Mouse (Mus musculus) right cerebral cortex, postnatal 25 days (tissue): Measurements from ENCODE around the gene Gm960.

ENCODE experiments used
- DNase-seq: peaks from one replicate; pipeline ENCODE4 v3.0.0; 2022

The Gm960 gene

DNA sequence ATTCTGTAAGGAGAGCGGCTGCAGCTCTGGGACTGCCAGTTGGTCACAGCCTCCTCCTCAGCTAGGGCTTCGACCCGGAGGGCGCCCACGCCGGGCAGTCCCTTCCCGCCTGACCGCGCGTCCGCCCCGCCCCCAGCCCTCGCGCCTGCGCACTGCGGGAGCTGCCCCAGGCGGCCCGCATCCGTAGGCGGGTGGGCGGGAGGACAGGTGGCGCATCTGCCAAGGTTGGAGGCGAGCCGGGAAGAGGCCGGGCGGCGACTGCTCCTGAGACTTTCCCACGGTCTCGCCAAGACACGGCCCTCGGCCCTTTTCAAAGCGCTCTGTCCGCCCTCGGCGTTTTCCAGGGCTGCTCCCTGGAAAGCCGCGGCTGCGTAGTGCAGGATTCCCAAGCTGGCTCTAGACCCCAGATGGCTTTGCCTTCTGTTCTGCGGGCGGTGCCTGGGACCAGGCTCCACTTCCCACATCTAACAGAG, at the start of gene Gm960:
Gm960 (minus strand) TSS at position 464 of the 473 bp plus-strand sequence.
- peak; percentile 89 for DNase-seq

DNA sequence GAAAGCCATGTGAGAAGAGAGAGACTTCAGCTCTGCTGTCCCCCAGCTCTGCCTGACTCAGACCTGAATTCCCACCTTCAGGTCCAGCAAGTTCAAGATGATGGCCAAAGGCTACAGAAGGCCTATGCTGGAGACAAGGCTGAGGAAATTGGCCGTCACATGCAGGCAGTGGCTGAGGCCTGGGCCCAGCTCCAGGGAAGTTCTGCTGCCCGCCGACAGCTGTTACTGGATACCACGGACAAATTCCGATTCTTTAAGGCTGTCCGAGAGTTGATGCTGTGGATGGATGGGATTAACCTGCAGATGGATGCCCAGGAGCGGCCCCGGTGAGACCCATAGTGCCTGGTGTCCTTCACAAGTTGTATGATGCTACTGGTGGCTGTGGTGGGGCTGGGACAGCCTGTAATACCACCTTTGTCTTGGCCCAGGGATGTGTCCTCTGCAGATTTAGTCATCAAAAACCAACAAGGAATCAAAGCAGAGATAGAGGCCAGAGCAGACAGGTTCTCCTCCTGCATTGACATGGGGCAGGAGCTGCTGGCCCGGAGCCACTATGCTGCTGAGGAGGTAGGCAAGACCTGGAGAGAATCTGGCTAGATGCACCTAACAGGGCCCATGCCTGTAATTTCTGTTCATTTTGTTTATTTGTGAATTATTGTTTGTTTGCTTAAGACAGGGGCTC, 49.3 kb upstream of the Gm960 start:
- DNase-seq, result no peak

- peak; percentile 15 for DNase-seq
These were observed 48.1 kb upstream of the Gm960 start for GRCm38 (mm10) chr19:4746611-4747010.

DNA sequence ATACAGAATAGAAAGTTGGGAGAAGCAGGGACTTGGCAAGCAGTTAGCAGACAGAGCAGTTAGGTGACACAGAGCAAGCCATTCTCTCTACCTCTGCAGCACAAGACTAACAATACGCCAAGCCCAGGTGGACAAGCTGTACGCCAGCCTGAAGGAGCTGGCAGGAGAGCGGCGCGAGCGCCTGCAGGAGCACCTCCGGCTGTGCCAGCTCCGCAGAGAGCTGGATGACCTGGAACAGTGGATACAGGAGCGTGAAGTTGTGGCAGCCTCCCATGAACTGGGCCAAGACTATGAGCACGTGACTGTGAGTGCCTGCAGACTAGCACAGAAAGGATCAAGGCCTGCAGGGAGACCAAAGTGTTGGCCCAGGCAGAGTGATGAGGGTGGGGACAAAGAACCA, 47.2 kb upstream of the Gm960 start:
- peak; percentile 7 for DNase-seq

GRCm38 (mm10) chr19:4745057-4745456, 46.6 kb upstream of the Gm960 start:
- DNase-seq, result peak; percentile 14

DNA sequence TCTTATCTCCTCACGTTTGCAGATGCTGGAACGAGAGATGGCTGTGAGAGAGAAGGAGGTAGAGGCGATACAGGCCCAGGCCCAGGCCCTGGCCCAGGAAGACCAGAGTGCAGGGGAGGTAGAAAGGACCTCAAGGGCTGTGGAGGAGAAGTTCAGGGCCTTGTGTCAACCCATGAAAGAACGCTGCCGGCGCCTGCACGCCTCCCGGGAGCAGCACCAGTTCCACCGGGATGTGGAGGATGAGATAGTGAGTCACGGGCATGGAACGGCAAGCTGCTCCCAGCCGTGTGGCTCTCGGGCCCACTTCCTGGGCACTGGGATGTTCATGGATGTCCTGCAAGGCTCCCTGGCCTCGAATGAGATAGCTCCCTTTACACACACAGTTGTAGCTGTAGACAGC, 45.6 kb upstream of the Gm960 start:
- peak; percentile 3 for DNase-seq

DNA sequence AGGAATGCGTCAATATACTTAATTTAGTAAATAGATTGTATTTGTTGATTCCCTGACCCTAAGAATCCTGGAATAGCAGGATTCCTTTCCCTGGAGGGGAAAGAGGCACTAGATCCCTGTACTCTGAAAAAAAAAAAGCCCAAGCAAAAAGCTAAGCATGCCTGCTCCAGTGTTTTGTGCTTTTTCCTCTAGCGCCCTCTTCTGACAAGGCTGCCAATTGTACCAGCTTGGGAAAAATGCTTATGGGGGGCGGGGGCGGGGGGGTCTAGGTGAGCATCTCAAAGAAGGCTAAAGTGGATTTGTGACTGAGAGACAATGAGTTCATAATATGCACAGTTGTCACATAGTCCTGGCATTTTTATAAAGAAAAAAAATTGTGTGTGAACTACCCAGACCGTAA, 45.1 kb upstream of the Gm960 start:
- no peak for DNase-seq

DNA sequence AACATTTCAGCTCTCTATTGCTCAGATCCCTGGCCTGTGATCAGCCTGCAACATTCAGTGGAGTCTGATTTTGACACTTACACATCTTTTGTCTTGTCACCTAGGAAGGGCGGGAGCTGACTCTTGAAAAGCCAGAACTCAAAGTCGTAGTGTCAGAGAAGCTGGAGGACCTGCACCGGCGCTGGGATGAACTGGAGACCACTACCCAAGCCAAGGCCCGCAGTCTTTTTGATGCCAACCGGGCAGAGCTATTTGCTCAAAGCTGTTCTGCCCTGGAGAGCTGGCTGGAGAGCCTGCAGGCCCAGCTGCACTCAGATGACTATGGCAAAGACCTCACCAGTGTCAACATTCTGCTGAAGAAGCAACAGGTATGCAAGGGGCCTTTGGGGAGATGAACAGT, 43.8 kb upstream of the Gm960 start:
- DNase-seq, result no peak

DNA sequence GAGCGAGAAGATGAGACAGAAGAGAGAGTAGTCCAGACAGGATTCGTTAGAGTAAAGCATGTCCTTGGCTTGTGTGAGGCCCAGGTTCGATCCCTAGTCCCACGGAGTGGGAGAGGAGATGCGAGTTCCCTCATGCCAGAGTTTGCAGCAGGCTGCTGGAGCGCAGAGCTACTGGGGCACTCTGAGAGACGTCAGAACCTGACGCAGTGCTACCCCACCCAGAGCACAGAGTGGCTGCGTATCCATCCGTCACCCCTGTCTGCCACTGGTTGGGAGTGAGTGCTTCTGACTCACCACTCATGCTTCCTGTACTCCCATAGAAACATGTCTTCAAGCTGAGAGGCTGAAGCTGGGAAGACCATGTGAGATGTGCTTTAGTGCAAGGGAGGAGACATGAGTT, 43.0 kb upstream of the Gm960 start:
- no peak for DNase-seq

GRCm38 (mm10) chr19:4739762-4740161, 41.3 kb upstream of the Gm960 start:
- no peak for DNase-seq

- DNase-seq, result no peak
These were observed 40.6 kb upstream of the Gm960 start for GRCm38 (mm10) chr19:4739053-4739452.

DNA sequence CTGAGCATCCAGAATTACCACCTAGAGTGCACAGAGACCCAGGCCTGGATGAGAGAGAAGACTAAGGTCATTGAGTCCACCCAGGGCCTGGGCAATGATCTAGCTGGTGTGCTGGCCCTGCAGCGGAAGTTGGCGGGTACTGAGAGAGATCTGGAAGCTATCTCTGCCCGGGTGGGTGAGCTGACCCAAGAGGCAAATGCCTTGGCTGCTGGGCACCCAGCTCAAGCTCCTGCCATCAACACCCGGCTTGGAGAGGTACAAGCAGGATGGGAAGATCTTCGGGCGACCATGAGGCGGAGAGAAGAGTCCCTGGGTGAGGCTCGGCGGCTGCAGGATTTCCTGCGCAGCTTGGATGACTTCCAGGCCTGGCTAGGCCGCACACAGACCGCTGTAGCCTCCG, 39.4 kb upstream of the Gm960 start:
- DNase-seq, result no peak

DNA sequence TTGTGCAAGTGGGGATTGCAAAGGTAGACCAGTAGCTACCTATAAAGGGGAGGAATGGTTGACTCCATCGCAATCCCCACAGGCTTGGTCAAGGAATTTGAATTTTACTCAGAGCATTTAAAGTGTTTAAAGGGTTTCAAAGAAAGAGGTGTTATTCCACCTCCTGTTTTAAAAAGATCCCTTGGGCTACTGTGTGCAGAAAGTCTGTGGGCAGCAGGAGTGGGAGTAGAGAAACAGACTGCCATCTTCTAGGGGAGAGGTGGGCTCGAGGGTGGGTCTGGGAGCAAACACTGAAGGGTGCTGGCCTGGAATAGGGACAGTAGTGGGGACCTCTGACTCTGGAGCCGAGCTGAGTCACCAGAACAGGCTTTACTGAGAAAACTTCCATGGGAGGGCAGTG, 34.6 kb upstream of the Gm960 start:
- DNase-seq, result no peak

GRCm38 (mm10) chr19:4729186-4729585, 30.7 kb upstream of the Gm960 start:
- no peak for DNase-seq

DNA sequence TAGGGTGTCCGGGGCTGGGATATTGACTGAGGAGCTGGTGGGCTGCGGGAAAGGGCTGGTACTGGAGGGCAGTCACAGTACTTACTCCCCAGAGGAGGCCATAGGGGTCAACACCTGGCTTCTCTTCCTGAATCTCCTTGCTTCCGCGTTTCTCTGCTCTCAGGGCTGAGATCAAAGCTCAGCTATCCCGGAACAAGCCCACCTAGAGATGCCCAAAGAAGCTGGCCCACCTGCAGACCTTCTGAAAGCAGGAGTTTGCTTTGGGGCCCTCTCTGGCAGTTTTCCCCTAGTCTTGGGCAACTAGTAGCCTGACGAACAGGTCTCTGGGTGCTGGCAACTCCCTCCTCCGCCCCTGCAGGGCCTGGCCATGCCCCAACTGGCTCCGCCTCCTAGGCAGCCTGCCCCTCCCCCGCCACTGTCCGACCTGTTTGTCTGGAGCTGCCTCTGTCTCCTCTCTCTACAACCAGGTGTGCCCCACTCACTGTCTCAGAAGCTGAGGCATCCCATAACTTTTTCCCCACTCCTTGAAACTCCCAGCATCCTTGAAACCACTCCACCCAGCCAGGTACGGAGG, 22.3 kb upstream of the Gm960 start:
- DNase-seq, result no peak

DNA sequence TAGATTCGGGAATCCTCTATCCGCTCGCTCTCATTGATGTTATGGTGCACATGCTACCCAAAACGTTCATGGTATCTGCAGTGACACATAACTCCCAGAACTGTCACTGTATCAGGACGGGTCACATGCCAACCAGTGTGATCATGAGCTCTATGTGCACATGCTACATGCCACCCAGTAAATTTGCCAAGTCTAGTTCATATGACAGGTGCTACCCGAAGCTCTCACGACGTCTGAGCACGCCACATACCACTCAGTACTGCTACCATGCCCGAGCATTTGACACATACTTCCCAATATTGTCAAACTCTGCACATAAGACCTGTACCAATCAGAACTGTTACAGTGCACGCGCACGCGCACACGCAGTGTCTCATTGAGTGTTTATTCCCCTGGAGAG, 21.6 kb upstream of the Gm960 start:
- DNase-seq, result no peak

GRCm38 (mm10) chr19:4719351-4719764, 20.9 kb upstream of the Gm960 start:
- DNase-seq, result no peak

- DNase-seq, result no peak
These were observed 20.2 kb upstream of the Gm960 start for GRCm38 (mm10) chr19:4718716-4719115.

DNA sequence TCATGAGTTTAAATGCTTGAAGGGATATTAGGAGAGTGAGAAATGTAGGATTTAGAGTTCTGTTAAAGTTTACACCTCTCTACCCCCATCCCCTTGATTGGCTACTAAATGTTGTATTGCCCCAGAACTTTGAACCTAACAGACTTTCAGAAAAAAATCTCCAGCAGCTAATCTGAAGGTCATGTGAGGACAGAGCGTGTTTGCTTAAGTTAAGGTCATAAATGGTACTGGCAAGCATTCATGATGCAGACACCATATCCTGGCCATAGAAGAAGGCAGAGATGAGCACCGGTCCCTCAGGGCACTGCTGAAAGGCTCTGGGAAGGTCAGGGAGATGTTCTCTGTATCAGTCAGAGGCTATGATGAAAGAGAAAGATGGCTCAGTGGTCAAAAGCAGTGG, 18.8 kb upstream of the Gm960 start:
- no peak for DNase-seq

GRCm38 (mm10) chr19:4716756-4717155, 18.3 kb upstream of the Gm960 start:
- DNase-seq, result no peak

DNA sequence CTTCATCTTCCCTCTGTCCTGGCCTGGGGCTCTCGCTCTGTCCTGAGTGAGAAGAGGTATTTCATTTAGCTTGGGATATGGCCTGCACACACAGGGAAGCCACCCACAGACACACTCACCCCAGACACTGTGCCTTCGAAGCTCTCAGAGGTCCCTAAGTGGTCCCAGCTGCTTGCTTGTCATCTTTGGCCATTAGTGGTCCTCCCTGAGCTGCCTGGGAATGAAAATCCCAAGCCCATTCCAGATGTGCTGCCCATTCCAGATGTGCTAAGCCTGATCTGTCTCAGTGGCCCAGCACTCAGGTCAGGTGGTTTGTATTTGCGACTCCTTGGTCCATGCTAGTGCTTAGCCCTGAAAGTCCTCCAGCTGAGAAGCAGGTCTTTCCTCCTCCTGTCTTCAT, 15.4 kb upstream of the Gm960 start:
- no peak for DNase-seq

- no peak for DNase-seq
These were observed 14.5 kb upstream of the Gm960 start for GRCm38 (mm10) chr19:4712781-4713526.

GRCm38 (mm10) chr19:4712156-4712780, 13.8 kb upstream of the Gm960 start:
- DNase-seq, result no peak
